Mouse (Mus musculus) testis, adult 2 months (tissue): Measurements from ENCODE around the gene Atp6v1g2. TPM values are rescaled to one million over a fixed set of nuclear protein-coding genes. Genes with fewer than 3 reads are reported as not detected.
A peak's percentile ranks its signal among the peaks of the same experiment; 100 is the strongest.
"Not testable (repeated sequence)": the region's sequence is repeated elsewhere in the genome, so short reads cannot be mapped to it uniquely, and the experiment has no call there.

Source experiments
- H3K27ac ChIP-seq: fragments of 200-500 bp; 2 replicates; pipeline ENCODE4 v1.5.1; 2012; ENCODE audit warnings: low read depth, low read length; ENCODE audit not compliant: control insufficient read depth, insufficient read depth
- H3K27me3 ChIP-seq: fragments of 200-500 bp; 2 replicates; pipeline ENCODE4 v1.6.1; 2012; ENCODE audit warnings: mild to moderate bottlenecking, low read length, moderate library complexity; ENCODE audit not compliant: control insufficient read depth, insufficient read depth
- H3K36me3 ChIP-seq: fragments of 200-500 bp; 2 replicates; pipeline ENCODE4 v1.6.1; 2012; ENCODE audit warnings: mild to moderate bottlenecking, low read length; ENCODE audit not compliant: control insufficient read depth, insufficient read depth
- H3K4me1 ChIP-seq: fragments of 200-500 bp; 2 replicates; pipeline ENCODE4 v1.6.1; 2012; ENCODE audit warnings: low read length; ENCODE audit not compliant: control insufficient read depth, insufficient read depth
- H3K4me3 ChIP-seq: fragments of 200-500 bp; 2 replicates; pipeline ENCODE4 v1.5.1; 2012; ENCODE audit warnings: low read depth, mild to moderate bottlenecking, low read length, moderate library complexity, mixed read lengths; ENCODE audit not compliant: control insufficient read depth
- CTCF ChIP-seq: fragments of 200-500 bp; IDR thresholded peaks from 2 replicates; pipeline ENCODE4 v1.5.1; 2012; ENCODE audit warnings: low read depth, mild to moderate bottlenecking, inconsistent platforms, low read length, moderate library complexity; ENCODE audit not compliant: control insufficient read depth, insufficient read depth, insufficient replicate concordance
- POLR2A ChIP-seq: fragments of 200-500 bp; IDR thresholded peaks from 2 replicates; pipeline ENCODE4 v1.6.1; 2012; ENCODE audit warnings: low read depth, mild to moderate bottlenecking, inconsistent platforms, low read length, moderate library complexity; ENCODE audit not compliant: control insufficient read depth
- polyA plus RNA-seq: library from polyadenylated mRNA; depleted of rRNA; stranded (reverse); fragments of >200 nt; gene quantifications from 2 replicates; pipeline ENCODE4 v1.2.3, GENCODE M21; 2012

Atp6v1g2 gene
- polyA plus RNA-seq, 1 experiment, result 11.7 TPM

DNA sequence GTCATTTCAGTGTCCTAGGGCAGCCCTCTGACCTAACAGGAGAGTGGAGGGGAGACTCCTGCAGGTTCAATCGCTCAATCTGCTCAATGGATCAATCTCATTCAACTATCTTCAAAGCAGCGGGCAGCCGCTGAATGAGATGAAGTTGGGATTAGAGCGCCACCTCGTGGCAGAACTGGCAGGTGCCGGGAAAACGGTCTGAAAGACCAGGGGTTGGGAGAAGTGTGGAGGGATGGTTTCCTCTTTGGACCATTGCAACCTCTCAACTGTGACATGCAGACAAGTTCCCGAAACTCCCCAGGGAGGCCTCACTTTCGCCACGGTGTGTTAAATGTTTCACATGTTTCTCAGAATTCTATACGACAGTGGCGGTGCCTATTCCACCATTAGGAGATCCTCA, 1.4 kb upstream of the Atp6v1g2 start:
- Histone ChIP-seq H3K36me3 (no peaks in the 10 kb centered on the region; the same call in 1 of the 2 replicates), H3K27me3 (no peaks in the 10 kb centered on the region), H3K4me1 (peaks cover 27% of the 10 kb centered on the region), H3K27ac (peak overlapping the region; percentile 55), H3K4me3 (no peak overlapping the region; the same call in 1 of the 2 replicates)
- peak; percentile 86 for TF ChIP-seq CTCF
- TF ChIP-seq POLR2A, result no peak

DNA sequence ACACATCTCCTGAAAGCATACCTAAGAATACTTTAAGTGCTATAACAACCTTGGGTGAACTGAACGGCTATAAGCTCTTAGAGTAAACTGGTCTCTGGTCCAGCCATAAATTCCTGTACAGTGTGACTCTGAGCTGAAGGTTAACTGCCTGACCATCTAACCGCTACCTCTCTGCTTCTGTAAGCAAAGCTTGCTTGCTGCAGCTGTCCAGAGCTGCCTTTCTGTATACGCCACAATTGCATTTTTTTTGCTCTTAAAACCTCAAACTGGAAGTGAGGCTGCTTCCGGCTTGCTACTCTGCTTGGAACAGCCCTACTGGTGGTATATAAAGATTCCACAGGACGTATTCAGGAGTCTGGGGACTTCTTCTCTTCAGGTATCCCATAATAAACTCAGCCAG, 801 bp upstream of the Atp6v1g2 start:
- Histone ChIP-seq H3K27ac (peak overlapping the region; percentile 73), H3K27me3 (no peaks in the 10 kb centered on the region), H3K36me3 (no peaks in the 10 kb centered on the region; the same call in 1 of the 2 replicates), H3K4me3 (no peak overlapping the region), H3K4me1 (peaks cover 25% of the 10 kb centered on the region)
- no peak for TF ChIP-seq CTCF
- no peak for TF ChIP-seq POLR2A

DNA sequence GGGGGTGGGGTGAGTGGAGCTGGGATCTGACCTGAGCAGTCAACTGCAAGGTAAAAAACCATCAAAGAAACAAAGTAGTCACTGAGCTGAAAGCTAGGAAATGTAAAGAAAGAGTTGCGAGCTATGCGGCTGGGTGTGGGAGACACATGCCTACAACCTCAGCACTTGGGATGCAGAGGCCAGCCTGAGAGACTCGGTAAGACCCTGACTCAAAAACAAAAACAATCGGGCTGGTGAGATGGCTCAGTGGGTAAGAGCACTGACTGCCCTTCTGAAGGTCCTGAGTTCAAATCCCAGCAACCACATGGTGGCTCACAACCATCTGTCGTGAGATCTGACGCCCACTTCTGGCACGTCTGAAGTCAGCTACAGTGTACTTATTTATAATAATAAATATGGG, 630 bp downstream of the Atp6v1g2 start:
- not testable (repeated sequence) for H3K36me3 ChIP-seq, H3K27me3 ChIP-seq
- Histone ChIP-seq H3K27ac (peak overlapping the region; percentile 75), H3K4me1 (peaks cover 25% of the 10 kb centered on the region), H3K4me3 (peak overlapping the region; percentile 36)

DNA sequence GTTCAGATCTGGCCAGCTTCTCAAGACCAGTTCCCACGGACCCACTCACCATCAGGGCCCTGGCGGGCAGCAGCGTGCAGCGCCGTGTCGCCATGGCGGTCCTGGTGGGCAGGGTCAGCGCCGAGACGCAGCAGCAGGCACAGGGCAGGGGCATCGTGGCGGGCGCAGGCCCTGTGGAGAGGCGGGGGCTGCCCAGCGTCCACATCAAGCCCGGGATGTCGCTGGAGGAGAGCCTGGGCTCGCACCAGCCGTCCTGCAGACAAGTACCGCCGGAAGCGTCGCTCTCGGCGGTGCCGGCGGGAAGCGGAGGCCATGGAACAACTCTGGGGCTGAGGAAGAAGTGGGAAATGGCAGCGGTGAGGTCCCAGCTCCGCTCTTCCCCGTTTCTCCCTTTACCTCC, 1.4 kb downstream of the Atp6v1g2 start:
- Histone ChIP-seq H3K4me1 (peaks cover 25% of the 10 kb centered on the region), H3K4me3 (peak overlapping the region; percentile 62), H3K27me3 (no peaks in the 10 kb centered on the region), H3K36me3 (no peaks in the 10 kb centered on the region; the same call in 1 of the 2 replicates), H3K27ac (peak overlapping the region; percentile 94)
- no peak for TF ChIP-seq POLR2A
- TF ChIP-seq CTCF, result no peak

DNA sequence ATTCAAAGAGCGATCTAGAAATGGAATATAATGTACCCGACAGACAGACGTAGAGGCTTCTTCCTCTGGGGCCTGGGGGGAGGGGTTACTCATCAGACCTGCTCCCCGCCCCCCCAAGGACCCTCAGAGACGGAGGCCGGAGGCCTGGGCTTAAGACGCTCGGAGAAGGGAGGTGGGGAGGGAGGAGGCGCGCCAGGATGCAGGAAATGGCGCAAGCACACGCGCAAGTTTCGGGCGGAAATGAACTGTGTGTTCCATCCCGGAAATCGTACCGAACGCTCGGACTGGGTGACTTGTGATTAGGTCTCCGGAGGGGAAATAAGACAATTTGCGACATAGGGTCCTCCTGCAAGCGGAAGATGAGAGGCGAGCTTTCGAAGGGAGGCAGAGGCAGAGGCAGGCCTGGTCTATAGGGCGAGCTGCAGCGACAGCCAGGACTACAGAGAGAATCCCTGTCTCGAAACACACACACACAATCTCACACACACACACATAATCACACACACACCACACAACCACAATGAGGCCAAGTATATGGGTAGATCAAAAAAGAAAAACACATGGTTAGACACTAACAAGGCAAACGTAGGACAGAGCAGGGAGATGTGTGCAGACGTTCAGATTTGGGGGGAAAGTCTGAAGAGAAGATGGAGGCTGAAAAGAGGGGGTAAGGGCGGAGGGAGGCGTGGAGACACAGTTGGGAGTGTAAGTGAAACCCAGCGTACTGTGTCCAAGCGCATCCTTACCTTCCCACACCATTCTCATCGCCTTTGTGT, 2.3 kb downstream of the Atp6v1g2 start, which contains the start of gene Nfkbil1:
TSS of gene Nfkbil1 (minus strand) at position 179 of the 776 bp plus-strand sequence.
- peak within 1 kb of the TSS; percentile 89 for H3K4me3 ChIP-seq
- H3K27ac ChIP-seq, result peak within 1 kb of the TSS; percentile 94
- no peaks in the 10 kb centered on the region; the same call in 1 of the 2 replicates for H3K36me3 ChIP-seq
- H3K27me3 ChIP-seq, result no peaks in the 10 kb centered on the region
- TF ChIP-seq CTCF (no peak), POLR2A (peak; percentile 83)
- peaks cover 33% of the 10 kb centered on the region for H3K4me1 ChIP-seq

DNA sequence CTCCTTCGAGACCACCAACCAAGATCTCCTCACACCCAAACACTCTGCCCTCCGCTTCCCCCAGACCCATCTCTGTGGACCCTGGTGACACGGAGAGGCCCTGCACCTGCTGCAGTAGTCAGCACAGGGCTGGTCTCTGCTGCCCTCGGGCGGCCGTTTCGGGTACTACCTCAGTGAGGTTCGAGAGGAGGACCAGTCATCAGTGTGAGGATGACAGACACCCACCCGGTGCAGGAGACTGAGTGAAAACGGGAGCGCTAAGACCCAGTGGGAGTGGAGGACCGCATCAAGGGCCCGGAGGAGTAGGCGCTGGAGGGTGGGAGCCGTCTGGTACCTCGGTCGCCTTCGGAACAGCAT, 2.9 kb downstream of the Atp6v1g2 start:
- H3K27ac ChIP-seq, result peak overlapping the region; percentile 77
- no peaks in the 10 kb centered on the region for H3K27me3 ChIP-seq
- H3K4me1 ChIP-seq, result peaks cover 34% of the 10 kb centered on the region
- TF ChIP-seq CTCF, result peak; percentile 94
- no peak for TF ChIP-seq POLR2A
- H3K36me3 ChIP-seq, result no peaks in the 10 kb centered on the region
- H3K4me3 ChIP-seq, result peak overlapping the region; percentile 89

DNA sequence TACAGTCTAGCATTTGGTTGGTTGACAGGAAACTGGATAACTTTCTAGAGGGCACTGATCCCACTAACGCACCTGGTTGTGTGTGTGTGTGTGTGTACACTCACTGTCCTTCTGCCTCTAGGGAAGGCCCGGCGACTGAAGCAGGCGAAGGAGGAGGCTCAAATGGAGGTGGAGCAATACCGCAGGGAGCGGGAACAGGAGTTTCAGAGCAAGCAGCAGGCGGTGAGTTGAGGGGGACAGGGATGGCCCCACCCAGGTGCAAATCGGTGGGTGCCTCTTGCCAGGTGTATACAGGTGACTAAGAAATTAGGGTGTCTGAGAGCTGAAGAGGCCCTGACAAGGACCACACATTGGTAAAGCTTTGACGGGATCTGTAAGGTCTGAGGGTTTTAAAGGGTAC, 3.5 kb downstream of the Atp6v1g2 start:
- Histone ChIP-seq H3K27ac (no peak overlapping the region), H3K4me1 (peaks cover 31% of the 10 kb centered on the region), H3K27me3 (no peaks in the 10 kb centered on the region), H3K36me3 (no peaks in the 10 kb centered on the region), H3K4me3 (no peak overlapping the region)
- TF ChIP-seq POLR2A (no peak), CTCF (no peak)

DNA sequence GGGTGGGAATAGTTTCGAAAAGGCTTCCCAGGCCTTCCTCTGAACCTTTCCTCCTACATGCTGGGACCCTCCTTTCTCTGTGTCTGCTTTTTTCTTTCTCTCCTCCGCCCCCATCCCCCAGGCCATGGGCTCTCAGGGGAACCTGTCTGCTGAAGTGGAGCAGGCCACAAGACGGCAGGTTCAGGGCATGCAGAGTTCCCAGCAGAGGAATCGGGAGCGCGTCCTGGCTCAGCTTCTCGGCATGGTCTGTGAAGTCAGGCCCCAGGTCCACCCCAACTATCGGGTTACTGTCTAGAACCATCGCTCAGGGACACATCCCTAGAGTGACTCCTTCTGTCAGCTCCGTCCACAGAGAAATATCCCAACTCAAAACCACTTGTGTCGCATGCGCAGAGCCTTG, 4.0 kb downstream of the Atp6v1g2 start:
- H3K4me3 ChIP-seq, result no peak overlapping the region
- H3K4me1 ChIP-seq, result peaks cover 28% of the 10 kb centered on the region
- TF ChIP-seq POLR2A, result no peak
- TF ChIP-seq CTCF, result no peak
- H3K27me3 ChIP-seq, result no peaks in the 10 kb centered on the region
- no peaks in the 10 kb centered on the region for H3K36me3 ChIP-seq
- no peak overlapping the region for H3K27ac ChIP-seq
